In the genomic region with DNA sequence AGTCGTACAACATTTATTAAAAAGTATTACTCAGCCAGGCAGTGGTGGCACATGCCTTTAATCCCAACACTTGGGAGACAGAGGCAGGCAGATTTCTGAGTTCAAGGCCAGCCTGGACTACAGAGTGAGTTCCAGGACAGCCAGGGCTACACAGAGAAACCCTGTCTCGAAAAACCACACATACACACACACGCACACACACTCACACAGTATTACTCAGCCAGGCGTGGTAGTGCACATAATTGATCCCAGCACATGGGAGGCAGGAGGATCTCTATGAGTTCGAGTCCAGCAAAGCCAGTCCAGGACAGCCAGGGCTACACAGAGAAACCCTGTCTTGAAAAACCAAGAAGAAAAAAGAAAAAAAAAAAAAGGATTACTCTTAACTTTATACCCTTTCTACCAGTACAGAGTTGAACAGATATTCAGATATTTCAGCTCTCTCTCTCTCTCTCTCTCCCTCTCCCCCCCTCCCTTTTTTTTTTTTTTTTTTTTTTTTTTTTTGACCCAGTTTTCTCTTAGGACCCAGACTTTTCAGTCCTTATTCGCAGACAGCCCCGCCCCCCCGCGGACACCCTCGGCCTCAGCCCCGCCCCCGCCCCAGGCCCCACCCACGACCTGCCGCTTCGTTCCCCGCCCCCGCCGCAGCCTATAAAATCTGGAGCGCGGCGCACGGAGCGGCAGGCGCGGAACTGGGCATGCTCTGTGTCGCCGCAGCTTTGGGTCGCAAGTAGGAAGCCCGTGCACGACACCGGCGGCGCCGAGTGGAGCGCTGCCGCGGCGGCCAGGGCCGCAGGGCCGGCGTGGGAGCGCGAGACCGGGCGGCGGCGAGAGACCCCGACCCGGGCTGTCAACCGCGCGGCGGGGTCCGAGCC, we compare ENCODE assay signal across 8 mouse cellular contexts. TPM values are rescaled to one million over a fixed set of nuclear protein-coding genes. Genes with fewer than 3 reads are reported as not detected.
DNase-seq lines count a peak whose midpoint lies in the region; ATAC-seq and TF ChIP-seq lines count a peak whose summit lies in the region.

TSS of gene Gclc (plus strand) at position 683 of the 875 bp plus-strand sequence.

- H3K36me3 ChIP-seq in embryonic facial prominence, embryonic 13.5 days, result no peaks in the 10 kb centered on the region
- H3K36me3 ChIP-seq in kidney, adult 2 months (ENCODE audit: control insufficient read depth, insufficient read depth, low read length), result no peaks in the 10 kb centered on the region
- H3K36me3 ChIP-seq in limb, embryonic 11.5 days (ENCODE audit: control insufficient read depth, insufficient read depth, low read length), result no peaks in the 10 kb centered on the region
- no peaks in the 10 kb centered on the region for H3K36me3 ChIP-seq in midbrain, embryonic 13.5 days
- no peaks in the 10 kb centered on the region for H3K36me3 ChIP-seq in small intestine, adult 2 months (ENCODE audit: control insufficient read depth, insufficient read depth, low read length)

- DNase-seq in 3134 (ENCODE audit: extremely low read depth, insufficient read length, low spot score), result peak; percentile 89
- DNase-seq in adrenal gland, postnatal 36 days, result peak; percentile 93 to 95
- peak; percentile 94 to 95 for DNase-seq in heart, adult 18-20 months
- peak; percentile 96 for DNase-seq in kidney, adult 2 months
- DNase-seq in limb, embryonic 11.5 days (ENCODE audit: low spot score), result peak; percentile 91

- peak within 1 kb of the TSS; percentile 88 for H3K4me2 ChIP-seq in embryonic facial prominence, embryonic 13.5 days
- H3K4me2 ChIP-seq in limb, embryonic 11.5 days (ENCODE audit: low read depth, severe bottlenecking), result peak within 1 kb of the TSS; percentile 82
- H3K4me2 ChIP-seq in midbrain, embryonic 13.5 days (replicated peaks), result peak within 1 kb of the TSS; percentile 77

- peak within 1 kb of the TSS; percentile 79 for H3K4me3 ChIP-seq in embryonic facial prominence, embryonic 13.5 days
- H3K4me3 ChIP-seq in kidney, adult 2 months (ENCODE audit: insufficient read depth, low read depth, low read length), result peak within 1 kb of the TSS; percentile 99
- H3K4me3 ChIP-seq in limb, embryonic 11.5 days (ENCODE audit: low read depth, low read length), result peak within 1 kb of the TSS; percentile 79
- H3K4me3 ChIP-seq in midbrain, embryonic 13.5 days (replicated peaks), result peak within 1 kb of the TSS; percentile 77
- H3K4me3 ChIP-seq in small intestine, adult 2 months (ENCODE audit: low read depth, low read length), result peak within 1 kb of the TSS; percentile 78

- H3K4me1 ChIP-seq in embryonic facial prominence, embryonic 13.5 days, result peaks cover 32% of the 10 kb centered on the region
- H3K4me1 ChIP-seq in kidney, adult 2 months (ENCODE audit: control insufficient read depth, insufficient read depth, low read length), result peaks cover 10% of the 10 kb centered on the region; the same call in 1 of the 2 replicates
- peaks cover 6% of the 10 kb centered on the region; the same call in 1 of the 2 replicates for H3K4me1 ChIP-seq in limb, embryonic 11.5 days (ENCODE audit: control insufficient read depth, insufficient read depth, low read length)
- H3K4me1 ChIP-seq in midbrain, embryonic 13.5 days (replicated peaks), result peaks cover 27% of the 10 kb centered on the region
- H3K4me1 ChIP-seq in small intestine, adult 2 months (ENCODE audit: control insufficient read depth, insufficient read depth, insufficient read length, low read length), result peaks cover 2% of the 10 kb centered on the region; the same call in 1 of the 2 replicates

- no peak for TF ChIP-seq CTCF in kidney, adult 2 months (conservative IDR thresholded peaks at IDR 0.05; ENCODE audit: insufficient read depth, insufficient read length, low read depth, low read length)
- no peak for TF ChIP-seq CTCF in small intestine, adult 2 months (IDR thresholded peaks at IDR 0.05; ENCODE audit: extremely low read depth, insufficient read length, insufficient replicate concordance, low read depth, low read length)

- peak; percentile 73 for ATAC-seq in embryonic facial prominence, embryonic 13.5 days (ENCODE audit: insufficient number of reproducible peaks, insufficient read depth, low FRiP score, low TSS enrichment, low read depth)
- peak; percentile 77 for ATAC-seq in limb, embryonic 11.5 days (ENCODE audit: insufficient number of reproducible peaks, low FRiP score, low TSS enrichment, low read depth)
- peak; percentile 90 for ATAC-seq in midbrain, embryonic 13.5 days

- TF ChIP-seq POLR2A in kidney, adult 2 months (IDR thresholded peaks at IDR 0.05; ENCODE audit: low read depth, low read length), result peak; percentile 96
- peak; percentile 99 for TF ChIP-seq POLR2A in small intestine, adult 2 months (IDR thresholded peaks at IDR 0.05; ENCODE audit: low read depth, low read length)

- peak within 1 kb of the TSS; percentile 85 for H3K9ac ChIP-seq in embryonic facial prominence, embryonic 13.5 days
- peak within 1 kb of the TSS; percentile 81 for H3K9ac ChIP-seq in limb, embryonic 11.5 days (ENCODE audit: low read length)
- H3K9ac ChIP-seq in midbrain, embryonic 13.5 days (replicated peaks), result peak within 1 kb of the TSS; percentile 79

- H3K27ac ChIP-seq in embryonic facial prominence, embryonic 13.5 days, result peak within 1 kb of the TSS; percentile 68
- peak within 1 kb of the TSS; percentile 80 for H3K27ac ChIP-seq in kidney, adult 2 months (ENCODE audit: insufficient read depth, low read depth, low read length)
- H3K27ac ChIP-seq in limb, embryonic 11.5 days (replicated peaks; ENCODE audit: low read depth, low read length), result peak within 1 kb of the TSS; percentile 69; the same call in 1 of the 2 replicates
- H3K27ac ChIP-seq in midbrain, embryonic 13.5 days, result peak within 1 kb of the TSS; percentile 87
- H3K27ac ChIP-seq in small intestine, adult 2 months (ENCODE audit: insufficient read depth, low read depth, low read length), result peak within 1 kb of the TSS; percentile 62

- no peaks in the 10 kb centered on the region for H3K9me3 ChIP-seq in embryonic facial prominence, embryonic 13.5 days
- no peaks in the 10 kb centered on the region for H3K9me3 ChIP-seq in limb, embryonic 11.5 days (ENCODE audit: control insufficient read depth, low read length)
- no peaks in the 10 kb centered on the region for H3K9me3 ChIP-seq in midbrain, embryonic 13.5 days

- WGBS in embryonic facial prominence, embryonic 13.5 days, result 7% methylated on average over 53 of the region's 54 CpGs
- 8% methylated on average over 50 of the region's 54 CpGs for WGBS in kidney, adult 2 months
- WGBS in limb, embryonic 11.5 days, result 7% methylated on average over 53 of the region's 54 CpGs
- 8% methylated on average over 54 of the region's 54 CpGs for WGBS in midbrain, embryonic 13.5 days
- WGBS in small intestine, adult 2 months, result 7% methylated on average over 54 of the region's 54 CpGs

- H3K27me3 ChIP-seq in embryonic facial prominence, embryonic 13.5 days, result no peaks in the 10 kb centered on the region
- no peaks in the 10 kb centered on the region for H3K27me3 ChIP-seq in kidney, adult 2 months (replicated peaks; ENCODE audit: control insufficient read depth, insufficient read depth, low read length)
- H3K27me3 ChIP-seq in limb, embryonic 11.5 days (ENCODE audit: control insufficient read depth, insufficient read depth, low read length), result no peaks in the 10 kb centered on the region
- 0 out of 2 replicates have a peak, but pooled peaks cover 12% of the 10 kb centered on the region for H3K27me3 ChIP-seq in midbrain, embryonic 13.5 days
- no peaks in the 10 kb centered on the region for H3K27me3 ChIP-seq in small intestine, adult 2 months (ENCODE audit: control insufficient read depth, insufficient read depth, low read length)

RNA-seq across cellular contexts. Expression of gene Gclc, which starts in this region (rescaled TPM):
- 10 to 100 TPM; 40.9 to 47.2 TPM for total RNA-seq in adrenal gland, postnatal 36 days (2021)
- polyA plus RNA-seq in embryonic facial prominence, embryonic 13.5 days (2015; fragmentation: Nextera tagmentation; extraction: Ambion mirVana), result 13.5 and 14.7 TPM in 2 replicates
- 10 to 100 TPM; 11.6 to 13.5 TPM for total RNA-seq in heart, adult 18-20 months (2021)
- 88.7 and 99.9 TPM in 2 replicates for polyA plus RNA-seq in kidney, adult 2 months (2012; rRNA removed)
- polyA plus RNA-seq in limb, embryonic 11.5 days (2014; fragmentation: Nextera tagmentation; extraction: Ambion mirVana), result 12.3 and 14.4 TPM in 2 replicates
- polyA plus RNA-seq in midbrain, embryonic 13.5 days (2015; fragmentation: Nextera tagmentation; extraction: Ambion mirVana), result 16.3 and 16.8 TPM in 2 replicates
- polyA plus RNA-seq in small intestine, adult 2 months (2012; rRNA removed), result 8.5 and 13.0 TPM in 2 replicates

Comparison
In these comparisons a context has a peak if more than half of its experiments do, and no peak if none do; other contexts are left out.
1. Peak in every context shown above with its lines: DNase-seq, ATAC-seq, H3K4me3 ChIP-seq and H3K27ac ChIP-seq.